Mouse (Mus musculus) stomach, embryonic 15.5 days (tissue): ENCODE results near the gene Ccm2. TPM values are rescaled to one million over a fixed set of nuclear protein-coding genes. Genes with fewer than 3 reads are reported as not detected.
"Not testable (repeated sequence)": the region's sequence is repeated elsewhere in the genome, so short reads cannot be mapped to it uniquely, and the experiment has no call there.

Experiments used
- ATAC-seq: fragments of 200-750 bp; cut with Nextera tagmentation; 2 replicates; pipeline ENCODE4 v1.8.0; 2017; ENCODE audit warnings: low read depth, moderate number of reproducible peaks, moderate TSS enrichment; ENCODE audit not compliant: insufficient read depth, low FRiP score
- H3K27ac ChIP-seq: fragments of 300-500 bp; sonication (generic); 2 replicates; pipeline ENCODE4 v1.5.1; 2015; ENCODE audit warnings: mild to moderate bottlenecking, inconsistent platforms
- H3K27me3 ChIP-seq: fragments of 300-500 bp; sonication (generic); replicated peaks from 2 replicates; pipeline ENCODE4 v1.6.1; 2015; ENCODE audit warnings: inconsistent platforms
- H3K36me3 ChIP-seq: fragments of 300-500 bp; sonication (generic); 2 replicates; pipeline ENCODE4 v1.6.1; 2015; ENCODE audit warnings: inconsistent platforms
- H3K4me1 ChIP-seq: fragments of 300-500 bp; sonication (generic); 2 replicates; pipeline ENCODE4 v1.6.1; 2015; ENCODE audit warnings: inconsistent platforms
- H3K4me2 ChIP-seq: fragments of 300-500 bp; sonication (generic); 2 replicates; pipeline ENCODE4 v1.6.1; 2015; ENCODE audit warnings: mild to moderate bottlenecking, inconsistent platforms
- H3K4me3 ChIP-seq: fragments of 300-500 bp; sonication (generic); replicated peaks from 2 replicates; pipeline ENCODE4 v1.5.1; 2015; ENCODE audit warnings: inconsistent platforms
- H3K9ac ChIP-seq: fragments of 300-500 bp; sonication (generic); 2 replicates; pipeline ENCODE4 v1.6.1; 2015; ENCODE audit warnings: inconsistent platforms
- H3K9me3 ChIP-seq: fragments of 300-500 bp; sonication (generic); 2 replicates; pipeline ENCODE4 v1.6.1; 2016; ENCODE audit warnings: inconsistent platforms
- WGBS: fragments of 180-500 bp; shearing (Covaris S2); methylation state at CpG from one replicate; pipeline ENCODE4 v1.1.7; 2015; 5-methylcytosine and 5-hydroxymethylcytosine counted together
- polyA plus RNA-seq: library from polyadenylated mRNA; unstranded; fragments of >200 nt; fragmentation: Nextera tagmentation; extraction: Ambion mirVana; gene quantifications from 2 replicates; pipeline ENCODE4 v1.2.1, GENCODE M21; 2015

Gene Ccm2
- polyA plus RNA-seq, 1 experiment from 2014 or later: 76.3 TPM

- Histone ChIP-seq H3K27me3 (no peaks in the 10 kb centered on the region), H3K9me3 (no peaks in the 10 kb centered on the region), H3K27ac (no peak overlapping the region), H3K9ac (no peak overlapping the region), H3K4me3 (no peak overlapping the region), H3K36me3 (peaks cover 26% of the 10 kb centered on the region), H3K4me1 (no peaks in the 10 kb centered on the region), H3K4me2 (no peak overlapping the region)
- no peak for ATAC-seq
- 61% methylated on average over 1 of the region's 1 CpGs for WGBS
Observed at GRCm38 (mm10) chr11:6523662-6524088, 23.0 kb upstream of the Ccm2 start.

- 91% methylated on average over 8 of the region's 8 CpGs for WGBS
- H3K9ac ChIP-seq: no peak overlapping the region
- H3K27ac ChIP-seq: no peak overlapping the region
- peaks cover 26% of the 10 kb centered on the region for H3K36me3 ChIP-seq
- H3K4me2 ChIP-seq: no peak overlapping the region
- ATAC-seq: no peak
- H3K9me3 ChIP-seq: no peaks in the 10 kb centered on the region
- no peaks in the 10 kb centered on the region for H3K4me1 ChIP-seq
- H3K4me3 ChIP-seq: no peak overlapping the region
- H3K27me3 ChIP-seq: no peaks in the 10 kb centered on the region
Observed at GRCm38 (mm10) chr11:6524165-6524879, 22.4 kb upstream of the Ccm2 start.

GRCm38 (mm10) chr11:6524880-6525238 is 21.8 kb upstream of the Ccm2 start:
- H3K4me2 ChIP-seq: no peak overlapping the region
- no peak for ATAC-seq
- no peak overlapping the region for H3K4me3 ChIP-seq
- no peak overlapping the region for H3K27ac ChIP-seq
- H3K4me1 ChIP-seq: no peaks in the 10 kb centered on the region
- H3K27me3 ChIP-seq: no peaks in the 10 kb centered on the region
- peaks cover 26% of the 10 kb centered on the region for H3K36me3 ChIP-seq
- H3K9ac ChIP-seq: no peak overlapping the region
- WGBS: 91% methylated on average over 4 of the region's 4 CpGs
- no peaks in the 10 kb centered on the region for H3K9me3 ChIP-seq

- Histone ChIP-seq H3K27me3 (no peaks in the 10 kb centered on the region), H3K27ac (no peak overlapping the region), H3K4me3 (no peak overlapping the region), H3K9me3 (no peaks in the 10 kb centered on the region), H3K9ac (no peak overlapping the region), H3K4me2 (no peak overlapping the region), H3K36me3 (peaks cover 26% of the 10 kb centered on the region), H3K4me1 (no peaks in the 10 kb centered on the region)
- WGBS: 92% methylated on average over 1 of the region's 1 CpGs
- no peak for ATAC-seq
Observed at GRCm38 (mm10) chr11:6525241-6525640, 21.4 kb upstream of the Ccm2 start.

- H3K36me3 ChIP-seq: peaks cover 26% of the 10 kb centered on the region
- peak overlapping the region; percentile 61 for H3K4me2 ChIP-seq
- H3K4me3 ChIP-seq: peak overlapping the region; percentile 59
- H3K27me3 ChIP-seq, H3K9ac ChIP-seq, H3K9me3 ChIP-seq, H3K4me1 ChIP-seq, ATAC-seq: not testable (repeated sequence)
- WGBS: 60% methylated on average over 12 of the region's 16 CpGs
- peak overlapping the region; percentile 26; the same call in 1 of the 2 replicates for H3K27ac ChIP-seq
Observed at GRCm38 (mm10) chr11:6526526-6527255, 20.0 kb upstream of the Ccm2 start.

GRCm38 (mm10) chr11:6527256-6528185 is 19.2 kb upstream of the Ccm2 start:
- H3K36me3 ChIP-seq: peaks cover 26% of the 10 kb centered on the region
- H3K9me3 ChIP-seq: no peaks in the 10 kb centered on the region
- H3K27me3 ChIP-seq: no peaks in the 10 kb centered on the region
- 11% methylated on average over 10 of the region's 10 CpGs for WGBS
- H3K27ac ChIP-seq: peak overlapping the region; percentile 82
- peak overlapping the region; percentile 61 for H3K4me2 ChIP-seq
- H3K4me1 ChIP-seq: no peaks in the 10 kb centered on the region
- H3K9ac ChIP-seq: peak overlapping the region; percentile 66
- H3K4me3 ChIP-seq: peak overlapping the region; percentile 59
- ATAC-seq: peak; percentile 20; the same call in 1 of the 2 replicates

GRCm38 (mm10) chr11:6528186-6529006 is 18.3 kb upstream of the Ccm2 start:
- Histone ChIP-seq H3K9me3 (no peaks in the 10 kb centered on the region), H3K27me3 (no peaks in the 10 kb centered on the region), H3K4me1 (no peaks in the 10 kb centered on the region), H3K36me3 (peaks cover 26% of the 10 kb centered on the region), H3K27ac (peak overlapping the region; percentile 82), H3K9ac (peak overlapping the region; percentile 66; the same call in 1 of the 2 replicates), H3K4me2 (peak overlapping the region; percentile 61), H3K4me3 (peak overlapping the region; percentile 59)
- under 1% methylated on average over 51 of the region's 51 CpGs for WGBS
- ATAC-seq: peak; percentile 96

- no peak for ATAC-seq
- Histone ChIP-seq H3K9me3 (no peaks in the 10 kb centered on the region), H3K36me3 (peaks cover 17% of the 10 kb centered on the region), H3K27ac (no peak overlapping the region), H3K27me3 (no peaks in the 10 kb centered on the region), H3K4me2 (no peak overlapping the region), H3K4me3 (no peak overlapping the region), H3K9ac (no peak overlapping the region), H3K4me1 (no peaks in the 10 kb centered on the region)
- WGBS: 87% methylated on average over 8 of the region's 8 CpGs
Observed at GRCm38 (mm10) chr11:6529961-6530360, 16.7 kb upstream of the Ccm2 start.

GRCm38 (mm10) chr11:6530746-6531145 is 15.9 kb upstream of the Ccm2 start:
- no peaks in the 10 kb centered on the region for H3K9me3 ChIP-seq
- H3K4me3 ChIP-seq: no peak overlapping the region
- H3K27me3 ChIP-seq: no peaks in the 10 kb centered on the region
- H3K27ac ChIP-seq: no peak overlapping the region
- H3K4me2 ChIP-seq: no peak overlapping the region
- no peaks in the 10 kb centered on the region for H3K4me1 ChIP-seq
- H3K9ac ChIP-seq: no peak overlapping the region
- peaks cover 10% of the 10 kb centered on the region for H3K36me3 ChIP-seq
- 92% methylated on average over 3 of the region's 3 CpGs for WGBS
- ATAC-seq: no peak

GRCm38 (mm10) chr11:6544683-6545082 is 2.0 kb upstream of the Ccm2 start:
- H3K36me3 ChIP-seq: no peaks in the 10 kb centered on the region
- no peak for ATAC-seq
- no peak overlapping the region for H3K4me3 ChIP-seq
- no peak overlapping the region for H3K9ac ChIP-seq
- H3K9me3 ChIP-seq: no peaks in the 10 kb centered on the region
- no peaks in the 10 kb centered on the region for H3K27me3 ChIP-seq
- H3K4me1 ChIP-seq: peaks cover 11% of the 10 kb centered on the region; the same call in 1 of the 2 replicates
- no peak overlapping the region for H3K27ac ChIP-seq
- WGBS: 82% methylated on average over 3 of the region's 3 CpGs
- no peak overlapping the region for H3K4me2 ChIP-seq
